Mouse (Mus musculus): Measurements from ENCODE around the gene Iffo1. TPM values are rescaled to one million over a fixed set of nuclear protein-coding genes. Genes with fewer than 3 reads are reported as not detected.

Gene Iffo1
- total and polyA plus RNA-seq, 3 experiments, result 96.1 to 96.9 TPM; not detected in 1

- Histone ChIP-seq H3K36me3 (ENCODE audit: control insufficient read depth in 1 of 2, insufficient read depth in 2 of 2, low read length in 2 of 2) (peaks cover 25 to 30% of the 10 kb centered on the region in 2 experiments), H3K9ac (ENCODE audit: control insufficient read depth, low read depth, low read length, poor library complexity, severe bottlenecking) (no peak overlapping the region), H3K27ac (ENCODE audit: control insufficient read depth, low read depth, low read length) (no peak overlapping the region), H3K4me1 (ENCODE audit: control insufficient read depth in 1 of 2, insufficient read depth in 2 of 2, low read length in 2 of 2) (peaks cover 7 to 13% of the 10 kb centered on the region in 2 experiments; a peak in 2 of 4 replicates), H3K9me3 (replicated peaks; ENCODE audit: insufficient read depth, low read length) (no peaks in the 10 kb centered on the region), H3K79me2 (ENCODE audit: control insufficient read depth, insufficient read depth, low read length, poor library complexity) (peaks cover 50% of the 10 kb centered on the region), H3K4me3 (ENCODE audit: control insufficient read depth in 1 of 2, insufficient read depth in 1 of 2, low read depth in 2 of 2, low read length in 2 of 2) (no peak overlapping the region), H3K27me3 (ENCODE audit: control insufficient read depth in 1 of 2, insufficient read depth in 2 of 2, low read length in 2 of 2) (no peaks in the 10 kb centered on the region)
- TF ChIP-seq POLR2A (IDR thresholded peaks at IDR 0.05; ENCODE audit: control insufficient read depth in 1 of 2, insufficient read depth in 1 of 2, low read depth in 1 of 2, low read length in 2 of 2, poor library complexity in 1 of 2), result 0 out of 4 replicates have a peak, but pooled peaks of 1 of the 2 experiments have one; percentile 30
- TF ChIP-seq CTCF (IDR thresholded peaks at IDR 0.05 in 2 of 3, conservative IDR thresholded peaks at IDR 0.05 in 1 of 3; ENCODE audit: control insufficient read depth in 1 of 3, insufficient read depth in 1 of 3, low read depth in 2 of 3, low read length in 3 of 3, poor library complexity in 1 of 3, severe bottlenecking in 1 of 3), result peak; percentile 55 to 73 (median 72)
- TF ChIP-seq TCF12 (IDR thresholded peaks at IDR 0.05; ENCODE audit: low read depth, low read length), result no peak
- TF ChIP-seq USF1 (IDR thresholded peaks at IDR 0.05; ENCODE audit: low read depth, low read length), result no peak
- no peak for TF ChIP-seq MAFK (IDR thresholded peaks at IDR 0.05; ENCODE audit: borderline replicate concordance, low read depth, low read length)
- no peak for TF ChIP-seq GABPA (IDR thresholded peaks at IDR 0.05; ENCODE audit: low read depth, low read length)
- DNase-seq (ENCODE audit: low read depth, low spot score), result peak; percentile 56
Observed at GRCm38 (mm10) chr6:125137002-125137671, 7.9 kb upstream of the Iffo1 start.

DNA sequence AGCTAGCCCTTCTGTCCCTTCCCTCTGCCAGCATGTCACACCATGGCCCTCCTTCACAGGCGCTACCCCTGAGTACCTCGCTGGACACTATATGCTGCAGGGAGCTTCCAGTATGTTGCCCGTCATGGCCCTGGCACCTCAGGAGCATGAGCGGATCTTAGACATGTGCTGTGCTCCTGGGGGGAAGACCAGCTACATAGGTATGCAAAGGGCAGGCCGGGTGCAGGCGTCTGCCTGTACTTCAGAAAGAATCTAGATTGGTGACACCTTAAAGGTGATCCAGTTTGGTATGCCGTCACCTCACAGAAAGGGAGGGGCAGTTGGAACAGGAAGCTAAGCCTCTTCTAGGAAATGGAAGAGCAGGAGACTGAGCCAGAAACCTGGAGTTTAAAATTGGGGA is 5.3 kb upstream of the Iffo1 start:
- TF ChIP-seq USF1 (IDR thresholded peaks at IDR 0.05; ENCODE audit: low read depth, low read length) (no peak), UBTF (IDR thresholded peaks at IDR 0.05; ENCODE audit: borderline replicate concordance, insufficient read depth, low read depth, low read length) (no peak), SMC3 (IDR thresholded peaks at IDR 0.05; ENCODE audit: low read depth, low read length) (no peak), JUND (IDR thresholded peaks at IDR 0.05; ENCODE audit: low read depth, low read length) (no peak), MYC (IDR thresholded peaks at IDR 0.05; ENCODE audit: low read depth, low read length) (no peak), BHLHE40 (IDR thresholded peaks at IDR 0.05; ENCODE audit: borderline replicate concordance, low read depth, low read length) (no peak), GATA1 (IDR thresholded peaks at IDR 0.05; ENCODE audit: low read depth, low read length) (no peak), MEF2A (IDR thresholded peaks at IDR 0.05; ENCODE audit: extremely low read depth, insufficient replicate concordance, low read depth, low read length, poor library complexity, severe bottlenecking) (no peak)
- Histone ChIP-seq H3K9me3 (replicated peaks; ENCODE audit: insufficient read depth, low read length) (no peaks in the 10 kb centered on the region), H3K27ac (ENCODE audit: control insufficient read depth, low read depth, low read length) (no peak overlapping the region), H3K9ac (ENCODE audit: control insufficient read depth, low read depth, low read length, poor library complexity, severe bottlenecking) (no peak overlapping the region), H3K4me3 (ENCODE audit: control insufficient read depth in 1 of 2, insufficient read depth in 1 of 2, low read depth in 2 of 2, low read length in 2 of 2) (no peak overlapping the region), H3K27me3 (ENCODE audit: control insufficient read depth in 1 of 2, insufficient read depth in 2 of 2, low read length in 2 of 2) (no peaks in the 10 kb centered on the region), H3K36me3 (ENCODE audit: control insufficient read depth in 1 of 2, insufficient read depth in 2 of 2, low read length in 2 of 2) (peaks cover 8 to 18% of the 10 kb centered on the region in 2 experiments; a peak in 3 of 4 replicates), H3K4me1 (ENCODE audit: control insufficient read depth in 1 of 2, insufficient read depth in 2 of 2, low read length in 2 of 2) (peaks cover 0 to 6% of the 10 kb centered on the region in 2 experiments; a peak in 1 of 4 replicates), H3K79me2 (ENCODE audit: control insufficient read depth, insufficient read depth, low read length, poor library complexity) (peaks cover 26% of the 10 kb centered on the region)
- no peak for DNase-seq (ENCODE audit: low read depth, low spot score)

Data from MEL (cell line).